Mouse (Mus musculus) myocyte (in vitro differentiated cells): Measurements from ENCODE around the gene Aip.

ENCODE experiments used
- CEBPB ChIP-seq: IDR thresholded peaks from 2 replicates; pipeline ENCODE4 v1.6.1; 2011; ENCODE audit warnings: mild to moderate bottlenecking, moderate library complexity; ENCODE audit not compliant: poor library complexity, insufficient read depth, severe bottlenecking
- E2F4 ChIP-seq: IDR thresholded peaks from one replicate; pipeline ENCODE4 v1.6.1; 2011; ENCODE audit warnings: mild to moderate bottlenecking, control low read depth, moderate library complexity; ENCODE audit not compliant: insufficient read depth
- USF1 ChIP-seq: IDR thresholded peaks from one replicate; pipeline ENCODE4 v1.6.1; 2011; ENCODE audit warnings: low read depth, mild to moderate bottlenecking, control low read depth, moderate library complexity

DNA sequence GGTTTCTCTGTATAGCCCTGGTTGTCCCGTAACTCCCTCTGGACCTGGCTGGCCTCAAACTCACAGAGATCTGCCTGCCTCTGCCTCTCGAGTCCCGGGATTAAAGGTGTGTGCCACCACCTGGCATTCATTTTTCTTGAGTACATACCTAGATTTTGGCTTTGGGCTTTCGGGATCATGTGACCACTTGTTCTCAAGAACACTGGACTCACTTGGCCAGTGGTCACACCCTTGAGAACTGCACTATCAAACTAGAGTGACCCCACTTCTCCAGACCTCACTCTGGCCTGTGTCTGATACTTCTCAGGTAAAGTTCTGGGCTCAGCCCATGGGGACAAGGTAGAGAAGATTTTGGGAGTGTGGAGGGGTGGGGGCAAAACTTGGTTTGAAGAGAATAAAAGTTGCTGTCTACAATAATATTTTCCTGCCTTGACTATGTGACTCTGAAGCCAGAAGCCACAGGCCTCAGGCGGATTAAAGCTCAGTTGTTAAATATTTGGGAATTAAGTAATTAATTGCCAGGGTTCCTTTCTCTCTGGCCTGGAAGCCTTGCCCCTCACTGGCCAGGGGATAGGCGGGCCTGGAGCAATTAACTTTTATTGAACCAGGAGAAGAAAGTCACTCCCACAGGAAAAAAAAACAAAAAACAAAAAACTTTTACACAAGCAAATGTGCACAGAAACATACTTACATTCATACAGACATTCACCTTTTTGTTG lies 52.8 kb downstream of the Aip start:
- TF ChIP-seq E2F4, result no peak
- no peak for TF ChIP-seq USF1
- no peak for TF ChIP-seq CEBPB
